Mouse (Mus musculus): Measurements from ENCODE around the gene Gabrb1.

Gabrb1 gene

GRCm38 (mm10) chr5:71657482-71658114, at the start of gene Gabrb1:
TSS of gene Gabrb1 (plus strand) at chr5:71658113.
- no peak for DNase-seq (ENCODE audit: low spot score in 2 of 2)

DNA sequence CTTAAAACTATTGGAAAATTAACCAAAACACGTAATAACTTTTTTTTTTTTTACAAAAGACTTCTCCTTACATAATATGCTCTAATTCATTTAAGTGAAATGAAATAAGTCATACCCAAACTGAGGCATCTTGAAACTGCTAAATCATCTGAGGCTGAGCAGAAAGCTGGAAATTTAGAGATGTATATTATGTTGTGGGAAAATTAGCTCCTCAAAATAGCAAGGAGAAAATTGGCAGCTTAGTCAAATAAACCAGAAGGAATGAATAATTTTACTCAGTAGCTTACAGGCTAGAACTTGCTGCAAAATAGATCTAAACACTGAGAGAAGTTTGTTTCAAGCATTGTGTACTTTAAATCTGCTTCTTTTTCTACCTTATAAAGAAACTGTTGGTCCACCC, 49.2 kb upstream of the Gabrb1 start:
- DNase-seq (ENCODE audit: low spot score in 2 of 2): no peak

DNA sequence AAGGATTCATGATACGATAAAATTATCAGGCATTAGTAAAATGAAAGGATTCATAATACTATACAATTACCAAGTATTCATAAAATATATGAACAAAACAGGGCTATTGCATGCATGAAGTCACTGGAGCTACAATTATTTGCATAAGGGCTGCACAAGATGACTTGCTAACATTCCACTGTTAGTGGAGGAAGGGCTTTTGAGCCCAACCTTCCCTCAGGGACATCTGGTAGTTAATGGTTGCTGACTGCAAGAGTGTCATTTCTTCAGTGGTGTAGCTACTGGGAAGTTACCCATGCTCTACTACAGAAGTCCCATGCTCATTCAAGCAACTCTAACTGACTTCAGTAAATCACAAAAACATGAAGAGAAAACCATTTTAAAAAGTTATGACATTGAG, 43.6 kb upstream of the Gabrb1 start:
- no peak for DNase-seq (ENCODE audit: low spot score in 2 of 2)

GRCm38 (mm10) chr5:71616734-71617133, 41.2 kb upstream of the Gabrb1 start:
- no peak for DNase-seq (ENCODE audit: low spot score in 2 of 2)

- no peak for DNase-seq (ENCODE audit: low spot score in 2 of 2)
These were observed 30.1 kb upstream of the Gabrb1 start for GRCm38 (mm10) chr5:71627820-71628219.

DNA sequence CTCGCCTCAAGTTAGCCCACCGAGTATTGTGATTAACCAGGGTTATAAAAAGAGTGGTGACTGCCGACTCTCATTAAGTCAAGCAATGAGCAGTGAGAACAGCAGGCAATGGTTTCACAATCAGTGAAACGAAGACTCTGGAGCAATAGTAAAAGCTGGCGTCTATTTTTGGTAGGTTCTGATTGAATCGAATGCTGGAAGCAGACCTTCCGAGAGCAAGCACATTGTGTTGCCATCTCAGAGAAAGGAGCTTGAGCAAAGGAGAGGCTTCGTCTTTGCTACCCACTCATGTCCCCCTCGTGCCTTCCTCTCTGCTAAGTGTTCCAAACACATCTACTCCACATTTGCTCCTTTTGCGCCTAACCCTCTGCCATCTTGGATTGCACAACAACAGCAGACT, 18.1 kb upstream of the Gabrb1 start:
- no peak for DNase-seq (ENCODE audit: low spot score in 2 of 2)

DNA sequence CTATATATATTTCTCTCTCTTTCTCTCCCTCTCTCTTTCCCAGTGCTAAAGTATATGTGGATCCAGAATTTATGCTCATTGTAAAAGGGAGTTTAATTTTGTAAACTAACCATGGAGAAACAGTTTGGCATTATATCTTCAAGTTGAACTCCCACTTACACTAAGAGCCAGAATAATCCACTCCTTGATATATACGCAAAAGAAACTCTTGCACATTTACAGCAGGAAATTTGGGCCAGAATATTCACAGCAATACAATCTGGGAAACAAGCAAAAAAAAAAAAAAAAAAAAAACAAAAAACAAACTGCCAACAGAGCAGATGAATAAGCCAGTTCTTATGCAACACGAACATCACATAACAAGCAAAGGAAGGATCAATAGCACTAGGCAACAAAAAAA, 9.8 kb upstream of the Gabrb1 start:
- DNase-seq (ENCODE audit: low spot score in 2 of 2): no peak

DNA sequence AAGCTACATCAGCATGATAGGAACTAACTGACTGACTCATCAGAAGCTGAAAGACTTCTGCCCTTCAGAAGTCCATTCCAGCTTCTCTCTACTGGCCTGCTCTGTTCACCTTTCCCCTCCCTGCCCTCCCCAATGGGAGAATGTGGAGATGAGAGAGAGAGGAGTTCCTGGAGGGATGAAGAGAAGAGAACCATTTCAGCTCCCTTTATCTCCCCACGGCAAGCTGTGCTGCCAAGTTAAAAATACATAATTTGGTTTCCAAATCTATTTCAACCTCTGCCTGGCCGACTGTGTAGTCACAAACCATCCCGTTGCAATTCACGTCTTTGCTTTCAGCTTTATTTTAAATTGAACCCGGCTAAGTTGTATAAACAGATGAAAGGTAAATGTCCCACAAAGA, 3.9 kb upstream of the Gabrb1 start:
- DNase-seq (ENCODE audit: low spot score in 2 of 2): no peak

DNA sequence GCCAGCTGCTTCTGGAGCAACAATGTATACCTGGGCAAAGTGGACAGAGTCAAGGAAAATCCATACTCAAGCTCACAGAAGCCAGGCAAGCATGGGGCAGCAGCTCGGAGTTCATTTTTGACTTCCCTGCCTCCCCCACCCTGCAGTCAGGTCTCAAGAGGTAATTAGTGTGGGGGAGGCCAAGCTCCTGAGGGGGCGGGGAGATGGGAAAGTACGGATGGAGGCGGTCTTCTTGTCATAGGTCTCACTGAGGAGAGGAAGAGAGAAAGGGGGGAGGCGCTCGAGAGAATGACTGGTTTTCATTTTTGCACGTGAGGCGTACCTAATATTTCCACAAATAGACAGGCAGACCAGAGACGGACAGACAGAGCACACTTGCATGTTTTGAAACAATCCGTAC, 1.1 kb upstream of the Gabrb1 start:
- DNase-seq (ENCODE audit: low spot score in 2 of 2): no peak

DNA sequence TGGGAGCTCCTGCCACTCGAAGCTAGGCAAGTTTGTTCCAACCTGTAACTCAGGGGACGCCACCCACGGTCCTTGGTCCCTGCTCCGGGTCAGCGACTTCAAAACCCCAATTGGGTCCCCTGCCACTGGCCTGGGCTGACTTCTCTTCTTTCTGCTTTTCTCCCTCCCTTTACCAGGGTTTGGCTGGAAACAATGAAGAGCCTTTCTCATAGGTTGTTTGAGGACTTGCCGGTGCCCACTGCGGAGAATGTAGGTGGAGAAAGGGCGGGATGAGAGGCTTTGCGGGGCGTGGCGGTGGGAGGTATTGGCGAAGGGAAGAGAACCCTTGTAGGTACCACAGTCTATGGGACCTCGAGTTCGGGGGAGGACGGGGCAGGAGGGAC, 193 bp downstream of the Gabrb1 start, which contains the start of gene Gabra4:
Gene Gabra4, minus strand, starts transcription at position 194 of the 383 bp plus-strand sequence.
- no peak for DNase-seq (ENCODE audit: low spot score in 2 of 2)

DNA sequence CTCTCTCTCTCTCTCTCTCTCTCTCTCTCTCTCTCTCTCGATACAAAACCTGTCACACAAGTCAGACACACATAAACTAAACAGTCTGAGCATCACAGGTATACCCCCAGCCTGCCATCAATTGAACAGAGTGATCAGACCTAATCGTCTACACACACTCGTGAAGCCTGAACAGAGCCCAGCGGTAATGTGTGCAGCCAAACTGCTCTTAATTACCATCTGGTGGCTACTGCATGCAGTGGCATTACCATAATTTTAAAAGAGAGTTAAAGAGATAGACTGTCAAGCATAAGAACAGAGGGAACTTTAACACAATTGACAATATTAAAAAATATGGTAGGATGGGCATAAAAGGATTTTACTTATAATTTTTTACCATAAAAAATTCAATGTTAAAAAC, 7.7 kb downstream of the Gabrb1 start:
- no peak for DNase-seq (ENCODE audit: low spot score in 2 of 2)

GRCm38 (mm10) chr5:71699696-71700467, 42.0 kb downstream of the Gabrb1 start:
- no peak for DNase-seq (ENCODE audit: low spot score in 2 of 2)

GRCm38 (mm10) chr5:71700468-71701272, 42.8 kb downstream of the Gabrb1 start:
- DNase-seq (ENCODE audit: low spot score in 2 of 2): peak in 1 of 2 experiments; percentile 3

GRCm38 (mm10) chr5:71701273-71701614, 43.3 kb downstream of the Gabrb1 start:
- no peak for DNase-seq (ENCODE audit: low spot score in 2 of 2)

- DNase-seq (ENCODE audit: low spot score in 2 of 2): no peak
These were observed 75.2 kb downstream of the Gabrb1 start for GRCm38 (mm10) chr5:71732931-71733792.

GRCm38 (mm10) chr5:71747411-71747810, 89.5 kb downstream of the Gabrb1 start:
- no peak for DNase-seq (ENCODE audit: low spot score in 2 of 2)

DNA sequence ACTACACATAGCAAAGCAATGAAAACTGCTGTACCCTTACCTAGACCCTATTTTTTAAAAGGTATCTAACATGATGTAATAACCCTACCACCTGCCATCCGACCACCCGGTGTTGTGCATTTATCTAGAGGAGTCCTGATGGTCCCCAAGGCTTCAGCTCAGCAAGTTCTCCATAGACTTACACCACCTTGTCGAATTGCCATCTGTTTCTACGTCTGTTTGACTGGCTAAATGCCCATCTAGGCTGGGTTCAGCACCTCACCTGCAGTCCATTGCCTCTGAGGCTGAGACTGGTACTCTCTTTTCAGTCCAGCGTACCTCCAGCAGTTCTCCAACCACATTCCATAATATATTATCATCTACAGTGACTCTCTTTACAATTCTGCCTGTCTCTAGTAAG, 96.1 kb downstream of the Gabrb1 start:
- no peak for DNase-seq (ENCODE audit: low spot score in 2 of 2)

- DNase-seq (ENCODE audit: low spot score in 2 of 2): no peak
These were observed 103.2 kb downstream of the Gabrb1 start for GRCm38 (mm10) chr5:71761105-71761504.

DNA sequence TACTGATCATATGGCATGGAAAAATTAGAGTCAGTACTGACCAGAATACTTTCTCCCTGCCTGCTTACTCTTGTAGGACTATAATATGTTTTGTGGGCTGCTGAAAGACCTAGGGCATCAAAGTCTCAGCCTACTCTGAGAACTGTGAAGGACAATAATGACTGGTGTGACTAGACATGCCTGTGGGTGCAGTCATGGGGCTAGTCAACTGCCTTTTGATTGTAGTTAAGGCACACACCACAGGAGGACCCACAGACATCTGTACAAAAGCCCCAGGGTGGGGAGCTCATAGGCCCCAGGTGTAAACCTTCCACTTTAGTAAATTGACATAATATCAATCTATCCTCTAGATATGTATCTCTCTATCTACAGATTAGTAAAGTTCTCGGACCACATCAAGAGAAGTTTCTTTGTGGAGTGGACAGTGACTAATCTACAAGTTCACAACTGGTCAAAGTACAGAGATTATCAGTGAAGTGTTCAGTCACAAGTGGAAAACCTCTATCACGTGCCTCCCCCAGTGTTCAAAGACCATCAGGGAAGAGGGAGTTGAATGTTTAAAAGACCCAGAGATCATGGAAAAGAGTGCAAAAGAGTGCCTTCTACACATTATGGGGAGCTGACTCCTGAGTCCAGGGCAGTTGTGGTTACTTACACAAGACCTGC, 123.7 kb downstream of the Gabrb1 start:
- no peak for DNase-seq (ENCODE audit: low spot score in 2 of 2)

DNA sequence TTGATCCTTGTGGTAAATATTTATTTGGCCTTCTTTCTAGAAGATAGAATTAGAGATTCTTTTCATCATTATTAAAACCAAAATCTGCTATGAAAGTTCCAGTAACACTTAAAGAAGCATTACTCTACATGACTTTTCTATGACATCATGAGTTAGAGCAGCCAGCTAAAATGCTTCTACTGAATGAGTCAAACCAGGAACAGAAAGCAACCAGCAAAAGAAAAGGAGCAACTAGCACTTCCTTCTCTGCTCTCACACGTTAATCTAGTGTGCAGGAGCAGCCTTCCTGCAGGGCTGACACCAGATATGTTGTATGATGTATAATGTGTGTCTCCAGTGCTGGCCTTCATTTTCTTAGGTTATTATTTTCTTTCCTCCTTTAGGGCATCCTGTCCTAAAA, 164.9 kb downstream of the Gabrb1 start:
- no peak for DNase-seq (ENCODE audit: low spot score in 2 of 2)

GRCm38 (mm10) chr5:71828342-71828741, 170.4 kb downstream of the Gabrb1 start:
- DNase-seq (ENCODE audit: low spot score in 2 of 2): no peak
